Mouse (Mus musculus) ES-CJ7 (cell line): Measurements from ENCODE around the gene Thsd7a.

Experiments
- DNase-seq: peaks from one replicate; pipeline ENCODE4 v3.0.0; 2011; ENCODE audit warnings: low read depth, low spot score

The Thsd7a gene

DNA sequence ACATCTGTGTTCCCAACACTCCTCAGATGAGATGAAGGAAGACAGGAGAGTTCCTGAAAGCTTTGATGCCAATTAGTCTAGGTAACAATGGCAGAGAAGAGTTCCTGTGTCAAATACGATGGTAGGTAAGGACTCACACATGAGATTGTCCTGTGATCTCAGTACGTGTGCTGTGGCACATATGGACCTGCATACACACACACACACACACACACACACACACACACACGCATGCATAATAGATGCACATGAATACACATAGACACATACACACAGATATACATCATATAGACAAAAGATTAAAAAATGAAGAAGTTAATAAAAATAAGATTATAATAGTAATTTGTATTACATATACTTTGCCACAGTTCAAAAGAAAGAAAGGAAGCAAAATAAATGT, 56.0 kb downstream of the Thsd7a start:
- no peak for DNase-seq

DNA sequence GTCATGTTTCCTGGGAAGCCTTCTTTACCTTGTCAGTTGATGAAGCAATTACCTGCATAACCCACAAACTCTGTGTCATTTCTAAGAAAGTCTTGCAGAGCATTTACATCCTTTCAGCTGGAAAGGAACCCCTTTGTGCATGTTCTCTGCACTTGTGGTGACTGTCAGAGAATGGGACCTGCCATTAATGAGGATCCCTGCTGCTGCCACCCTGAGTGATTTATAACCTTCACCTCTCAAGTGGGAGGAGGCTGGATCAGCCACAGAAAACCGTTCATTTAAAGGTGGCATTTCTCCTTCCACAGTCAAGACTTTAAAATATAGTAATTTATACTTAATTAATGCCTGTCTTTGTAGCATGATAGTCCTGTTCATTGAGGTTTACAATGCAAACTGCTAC, 99.6 kb downstream of the Thsd7a start:
- DNase-seq, result no peak

DNA sequence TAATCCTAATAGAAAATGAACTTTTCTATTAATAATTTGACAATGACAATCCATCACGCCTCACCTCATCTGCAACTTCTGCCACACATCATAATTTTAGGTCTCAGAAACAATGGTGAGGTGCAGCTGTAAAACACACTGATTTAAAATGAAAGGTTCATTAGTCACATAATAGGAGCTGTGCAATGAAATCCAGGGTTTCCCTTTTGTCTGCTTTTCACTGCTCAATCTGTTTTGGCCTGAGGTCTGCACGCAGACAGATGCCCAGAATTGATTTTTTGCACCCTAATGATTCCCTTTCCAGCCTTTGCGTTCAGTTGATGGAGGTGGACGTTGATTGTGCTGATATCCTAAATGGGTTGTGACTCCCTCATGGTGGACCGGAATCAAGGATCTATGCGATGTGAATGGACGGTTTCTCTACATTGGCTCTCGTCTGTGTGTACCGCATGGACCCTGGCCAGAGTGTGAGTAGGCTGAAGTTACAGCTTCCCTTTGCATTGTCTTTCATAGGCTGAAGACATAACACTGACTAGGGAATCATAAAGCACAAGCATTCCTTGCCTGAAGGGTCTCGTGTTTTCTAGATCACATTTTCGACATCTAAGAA, 120.5 kb downstream of the Thsd7a start:
- DNase-seq, result no peak

DNA sequence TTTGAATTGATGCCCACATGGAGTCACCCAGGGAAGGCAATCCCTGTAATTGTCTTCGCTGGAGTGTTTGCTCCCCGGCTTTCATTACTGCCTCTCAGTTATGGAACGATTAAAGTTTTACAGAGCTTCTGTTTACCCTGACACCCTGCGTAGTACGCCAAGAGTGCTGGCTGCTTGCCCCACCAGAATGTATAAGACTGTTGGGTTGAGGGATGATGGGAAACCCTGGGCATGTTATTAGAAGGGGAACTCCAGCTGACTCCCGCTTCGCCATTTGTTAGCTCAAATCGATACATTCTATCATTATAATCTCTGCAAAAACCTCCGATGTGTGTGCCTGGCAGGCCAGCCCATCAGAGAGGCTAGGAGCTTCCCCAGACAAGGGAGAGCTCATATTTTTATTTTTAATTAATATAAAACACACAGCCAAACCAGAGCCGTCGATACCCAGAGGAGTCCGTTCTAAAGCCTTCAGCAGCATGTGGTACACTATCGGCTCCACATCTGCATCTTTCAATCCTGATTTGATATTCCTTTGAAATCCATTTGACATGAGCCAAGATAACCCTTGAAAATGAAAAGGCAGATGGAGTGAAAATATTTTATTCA, 142.5 kb downstream of the Thsd7a start:
- DNase-seq, result no peak

DNA sequence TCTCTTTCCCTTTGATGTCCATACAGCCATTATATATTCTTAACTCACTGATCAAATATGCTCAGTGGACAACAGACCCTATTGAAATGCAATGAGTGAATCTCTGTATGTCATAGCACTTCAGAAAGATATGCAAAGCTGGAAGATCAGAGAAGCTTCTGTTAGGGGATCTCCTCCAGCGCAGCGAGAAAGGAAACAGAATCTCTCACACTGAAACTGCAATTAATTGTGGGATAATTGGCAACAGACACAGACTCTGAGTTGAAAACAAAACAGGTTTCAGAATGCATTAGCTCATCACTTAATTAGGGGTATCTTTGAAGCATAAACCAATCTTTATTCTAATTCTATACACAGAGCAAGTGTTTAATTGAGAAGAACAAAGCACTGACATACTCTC, 146.3 kb downstream of the Thsd7a start:
- no peak for DNase-seq

DNA sequence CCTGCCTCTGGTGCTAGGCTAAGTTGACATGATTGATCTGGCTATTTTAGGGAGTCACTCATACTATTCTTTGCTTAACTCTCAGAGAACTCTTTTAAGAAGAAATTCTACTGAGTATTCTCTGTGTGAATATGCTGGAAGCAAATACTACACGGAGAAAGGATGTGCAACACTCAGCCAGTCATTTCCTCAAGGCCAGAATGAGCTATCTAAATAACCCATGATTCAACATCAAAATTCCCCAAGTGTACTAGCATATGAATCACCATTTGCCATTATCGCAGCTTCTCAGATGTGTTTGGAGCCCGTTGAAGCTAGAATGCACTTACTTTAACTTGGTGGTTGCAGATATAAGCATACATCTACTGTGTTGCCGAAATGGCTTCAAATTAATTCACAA, 147.0 kb downstream of the Thsd7a start:
- no peak for DNase-seq

DNA sequence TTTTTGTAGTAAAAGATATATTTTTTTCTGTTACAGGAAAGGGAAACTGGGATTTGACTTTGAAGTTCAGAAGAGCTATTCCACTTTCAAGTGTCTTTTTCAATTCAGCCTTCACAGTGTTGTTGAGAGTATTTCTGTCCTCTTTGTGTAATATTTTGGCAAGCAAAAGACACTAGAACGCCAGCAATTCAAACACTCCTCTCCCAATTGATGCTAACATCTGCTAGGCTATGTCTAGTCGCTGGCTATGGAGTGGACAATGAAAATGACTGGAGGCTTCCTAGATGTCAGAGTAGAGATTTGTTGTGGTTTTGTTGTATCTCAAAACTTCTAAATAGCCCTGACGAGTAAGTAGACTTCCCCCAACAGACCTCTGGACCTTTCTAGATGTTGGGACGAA, 164.8 kb downstream of the Thsd7a start:
- DNase-seq, result no peak

DNA sequence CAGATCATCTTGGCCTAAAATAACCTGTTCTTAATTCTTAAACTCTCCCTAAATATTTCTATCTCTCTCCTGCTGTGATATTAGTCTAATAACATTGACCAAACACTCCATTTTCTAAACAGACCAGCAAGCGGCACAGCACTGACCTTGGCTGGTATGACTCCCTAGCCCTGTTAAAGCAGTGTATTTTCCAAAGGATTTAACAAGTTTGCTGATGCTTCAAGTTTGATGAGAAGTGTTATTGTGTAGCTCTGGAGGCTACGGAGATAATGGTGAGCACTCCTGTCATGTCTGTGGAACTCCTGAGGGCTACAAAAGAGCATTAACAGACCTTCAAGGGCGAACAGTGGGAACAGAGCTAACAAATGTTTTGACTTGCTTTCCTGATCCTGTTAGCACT, 168.1 kb downstream of the Thsd7a start:
- no peak for DNase-seq

DNA sequence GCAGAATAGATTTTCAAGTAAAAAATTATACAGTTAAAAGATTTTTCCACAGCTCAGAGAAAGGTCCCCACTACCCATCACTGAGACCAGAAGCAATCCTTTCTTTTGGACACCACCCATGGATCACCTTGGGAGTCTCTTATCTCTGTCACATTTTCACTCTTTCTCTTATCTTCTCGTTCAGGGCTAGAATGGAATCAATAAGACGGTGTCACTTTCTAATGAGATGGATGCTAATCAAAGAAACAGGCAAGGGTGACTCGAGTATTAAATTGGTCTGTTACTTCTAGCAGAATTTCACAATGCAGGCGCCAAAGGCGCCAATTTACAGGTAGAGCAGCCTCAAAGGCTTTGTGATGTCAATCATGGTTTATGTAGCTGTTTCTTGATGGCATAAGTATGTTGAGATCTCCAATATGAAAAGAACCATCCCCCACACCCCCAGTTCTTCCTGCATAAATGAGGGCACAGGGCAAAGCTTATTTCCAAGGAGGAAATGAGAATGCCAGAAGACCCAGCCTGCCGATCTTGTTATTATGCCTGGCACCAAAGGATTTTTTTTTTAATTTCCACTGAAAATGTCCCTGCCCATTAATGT, 173.5 kb downstream of the Thsd7a start:
- no peak for DNase-seq

DNA sequence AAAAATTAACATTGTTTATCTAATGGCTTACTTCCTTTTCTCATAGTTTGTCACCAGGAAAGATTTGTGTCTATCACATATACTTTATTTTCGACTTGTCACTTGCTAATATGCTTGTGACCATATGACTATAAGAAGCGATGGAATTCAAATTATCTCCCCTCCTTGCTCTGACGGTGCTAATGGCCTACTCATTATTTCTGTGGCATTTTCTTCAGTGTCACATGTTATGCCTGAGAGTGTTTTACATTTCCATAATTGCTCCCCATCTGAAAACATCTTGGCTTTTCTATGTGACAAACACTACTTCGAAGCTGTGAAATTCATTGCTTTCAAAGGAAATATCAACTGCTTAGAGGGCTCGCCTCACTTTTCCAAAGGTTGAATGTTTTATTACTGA, 177.0 kb downstream of the Thsd7a start:
- DNase-seq, result no peak

DNA sequence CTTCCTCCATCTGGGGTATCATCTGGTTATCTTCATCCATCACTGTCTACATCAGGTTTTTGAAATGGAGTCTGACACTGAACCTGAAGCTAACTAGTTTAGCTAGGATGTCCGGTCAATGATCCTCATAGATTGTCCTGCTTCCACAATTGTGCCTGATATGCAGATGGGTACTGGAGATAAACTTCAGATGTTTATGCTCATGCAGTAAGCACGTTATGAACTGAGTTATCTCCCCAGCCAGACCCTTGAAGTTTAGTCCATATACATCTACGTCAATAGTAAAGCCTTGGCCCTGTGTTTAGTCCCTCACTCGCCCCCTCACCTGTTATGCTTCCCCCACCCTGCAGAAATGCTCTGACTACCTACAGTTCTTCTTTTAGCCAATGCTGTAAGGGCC, 184.1 kb downstream of the Thsd7a start:
- no peak for DNase-seq

DNA sequence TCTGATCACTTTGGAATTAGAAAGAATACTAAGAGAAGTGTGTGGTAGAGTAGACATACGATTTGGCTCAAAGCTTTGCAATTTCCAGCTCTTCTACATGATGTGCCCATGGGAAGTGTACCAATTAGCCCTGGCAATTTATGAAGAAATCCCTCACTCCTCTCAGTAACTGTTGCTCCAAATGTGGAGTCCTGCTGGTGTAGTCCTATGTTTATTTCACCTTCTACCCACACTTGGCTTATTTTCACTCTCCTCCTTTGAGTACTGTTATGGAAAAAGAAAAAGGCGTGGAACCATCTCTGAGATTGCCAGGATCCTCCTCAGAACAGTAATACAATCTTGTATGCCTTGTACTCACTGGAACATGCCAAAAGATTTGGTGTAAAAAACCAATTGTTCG, 186.9 kb downstream of the Thsd7a start:
- no peak for DNase-seq

DNA sequence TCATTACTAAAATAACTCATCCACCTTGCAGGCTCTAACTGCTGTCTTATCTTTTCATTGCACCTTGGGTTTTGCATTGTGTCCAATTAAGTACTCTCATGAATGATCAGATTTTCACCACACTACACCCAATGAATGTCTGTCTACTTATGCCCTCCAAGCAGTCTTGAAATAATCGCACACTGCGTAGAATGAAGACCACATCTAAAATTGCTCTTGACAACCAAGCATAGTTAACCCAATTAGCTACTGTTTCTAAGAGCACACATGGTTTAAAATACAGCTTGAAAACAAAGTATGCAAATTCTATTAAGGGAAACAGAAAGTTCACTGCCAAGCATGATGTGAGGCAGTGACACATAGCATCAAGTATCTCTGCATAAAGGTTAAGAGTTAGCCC, 188.7 kb downstream of the Thsd7a start:
- DNase-seq, result no peak

DNA sequence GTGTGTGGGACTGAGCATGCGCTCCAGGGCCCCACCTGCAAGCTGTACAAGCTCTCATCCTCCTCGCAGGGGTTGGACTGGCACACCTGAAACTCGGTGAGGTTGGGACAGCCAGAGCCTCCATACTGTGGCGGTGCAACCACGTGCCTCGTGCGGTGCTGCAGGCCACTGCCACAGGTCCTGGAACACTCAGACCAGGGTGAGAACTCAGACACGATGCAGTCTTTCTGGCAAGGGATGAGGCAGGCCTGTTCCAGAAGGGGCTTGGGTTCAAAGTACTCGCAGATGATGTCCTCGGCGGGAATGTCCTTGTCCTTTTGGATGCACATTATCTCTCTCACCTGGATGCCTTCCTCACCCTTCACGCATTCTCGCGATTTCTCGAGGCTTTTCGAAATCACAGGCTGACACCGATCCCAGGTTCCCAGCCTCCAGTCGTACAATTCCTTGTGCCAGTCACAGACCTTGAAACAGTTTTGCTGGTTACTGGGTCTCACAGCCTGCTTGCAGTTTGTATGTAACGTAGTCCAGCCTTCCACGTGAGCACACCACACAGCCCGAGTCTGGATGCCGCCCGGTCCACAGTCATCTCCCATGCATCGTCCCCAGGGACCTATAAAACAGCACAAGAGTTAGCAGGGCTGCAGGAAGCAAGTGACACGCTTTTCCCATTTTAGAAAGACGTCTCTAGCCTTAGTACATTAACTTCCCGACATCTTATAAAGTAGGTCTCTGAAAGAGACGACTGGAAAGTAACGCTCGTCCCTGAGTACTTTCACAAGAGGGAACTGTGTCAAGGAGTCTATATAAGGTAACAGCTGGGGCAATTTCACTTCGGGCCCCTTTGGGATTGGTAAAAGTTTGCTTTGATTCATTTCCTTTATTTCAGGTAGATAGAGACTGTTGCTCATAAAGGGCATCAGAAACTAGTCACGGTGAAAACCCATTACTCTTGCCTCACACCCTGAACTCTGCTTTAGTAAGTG, 193.8 kb downstream of the Thsd7a start:
- DNase-seq, result peak; percentile 8

DNA sequence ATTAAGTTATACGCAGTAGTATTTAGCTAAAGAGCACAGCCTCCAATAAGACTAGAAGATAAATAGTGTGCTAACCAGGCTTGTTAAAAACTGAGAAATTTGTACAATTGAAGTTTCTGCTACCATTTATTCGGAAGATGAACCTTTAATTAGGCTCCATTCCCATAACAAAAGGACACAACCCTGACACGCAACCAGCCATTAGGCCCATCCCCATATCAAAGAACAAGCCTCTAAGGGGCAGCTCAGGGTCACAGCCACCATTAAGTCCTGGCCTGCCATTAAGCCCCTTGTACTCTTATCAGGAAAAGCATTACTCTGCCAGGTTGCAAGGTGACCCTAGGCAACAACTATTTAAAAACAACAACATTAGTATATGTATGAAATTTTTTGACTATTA, 198.0 kb downstream of the Thsd7a start:
- DNase-seq, result peak; percentile 78

DNA sequence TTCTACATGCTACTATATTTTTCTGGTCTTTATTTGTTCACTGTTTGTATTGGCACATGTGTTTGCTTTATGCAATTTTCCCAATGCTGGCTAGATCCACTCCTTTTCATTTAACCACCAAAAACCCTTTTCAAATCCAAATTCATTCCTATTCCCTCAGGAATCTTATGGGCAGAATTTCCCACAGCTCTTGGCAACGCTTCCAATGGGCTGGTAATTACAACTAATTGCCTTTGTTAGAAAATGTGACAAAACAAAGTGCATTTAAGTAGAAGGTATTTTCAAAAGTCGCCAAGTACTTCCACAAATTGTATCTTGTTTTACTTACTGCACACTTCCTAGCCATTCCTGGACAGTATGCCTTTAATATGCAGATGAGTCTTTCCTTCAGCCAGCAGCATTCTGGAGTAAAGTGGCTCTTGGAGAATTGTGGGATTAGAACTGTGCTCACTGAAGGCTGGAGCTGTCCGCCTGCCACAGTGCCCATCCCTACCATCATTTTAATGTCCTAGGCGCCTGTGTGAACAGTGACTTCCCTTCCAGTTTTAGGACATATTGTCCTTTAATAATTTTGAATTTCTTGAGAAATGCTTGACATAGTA, 199.1 kb downstream of the Thsd7a start:
- DNase-seq, result peak; percentile 57

DNA sequence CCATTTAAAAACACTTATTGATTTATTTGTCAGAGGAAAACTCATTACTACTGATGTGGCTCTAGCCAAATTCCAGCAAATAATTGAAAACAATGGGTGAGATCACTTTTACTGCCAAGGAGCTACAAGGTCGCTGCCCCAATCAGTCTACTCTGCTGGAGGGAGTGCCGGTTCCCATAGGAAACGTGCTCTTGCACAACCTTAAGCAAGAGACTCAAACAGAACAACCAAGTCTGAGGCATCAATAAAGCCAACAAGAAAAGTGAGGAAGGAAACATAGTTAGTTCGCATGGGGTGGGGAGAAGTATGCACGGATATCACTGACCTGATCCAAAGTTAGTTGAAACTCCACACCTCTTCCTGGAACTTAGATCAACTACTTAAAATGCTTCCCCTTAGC, 205.1 kb downstream of the Thsd7a start:
- peak; percentile 7 for DNase-seq

DNA sequence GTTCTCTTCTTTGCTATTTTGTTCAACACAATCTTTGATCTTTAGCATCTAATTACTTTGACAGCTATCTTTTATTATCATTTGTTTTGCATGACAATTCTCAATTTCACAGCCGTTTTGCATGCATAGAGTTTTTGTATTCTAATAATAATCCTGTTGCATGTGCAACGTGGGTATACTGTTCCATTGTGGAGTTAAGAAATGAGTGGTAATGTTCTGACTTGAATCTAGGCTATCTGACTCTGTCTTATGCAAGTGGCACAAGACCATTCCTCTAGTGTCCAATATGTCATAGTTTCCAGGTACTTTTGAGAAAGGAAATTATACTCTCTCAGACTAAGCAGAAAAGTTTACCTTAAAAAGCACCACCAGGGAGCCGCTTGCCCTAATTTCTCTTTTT, 206.7 kb downstream of the Thsd7a start:
- DNase-seq, result no peak

DNA sequence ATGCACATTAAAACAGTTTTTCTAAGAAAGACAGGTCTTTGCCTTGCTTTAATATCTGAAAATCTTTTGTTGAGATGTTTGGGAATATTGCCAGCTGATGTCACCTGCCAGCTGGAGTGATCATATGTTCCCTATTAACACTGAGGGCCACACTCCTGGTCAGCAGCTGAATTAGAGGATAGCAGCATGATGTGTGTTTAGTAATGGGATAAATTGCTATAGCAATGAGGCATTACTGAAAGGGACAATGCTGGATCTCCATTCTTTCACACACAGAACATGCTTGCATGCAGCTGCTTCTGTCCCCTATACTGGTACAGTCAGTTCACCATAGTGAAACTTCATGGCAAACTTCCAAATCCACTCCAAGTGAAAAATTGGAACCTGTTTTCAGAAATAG, 230.1 kb downstream of the Thsd7a start:
- DNase-seq, result no peak

DNA sequence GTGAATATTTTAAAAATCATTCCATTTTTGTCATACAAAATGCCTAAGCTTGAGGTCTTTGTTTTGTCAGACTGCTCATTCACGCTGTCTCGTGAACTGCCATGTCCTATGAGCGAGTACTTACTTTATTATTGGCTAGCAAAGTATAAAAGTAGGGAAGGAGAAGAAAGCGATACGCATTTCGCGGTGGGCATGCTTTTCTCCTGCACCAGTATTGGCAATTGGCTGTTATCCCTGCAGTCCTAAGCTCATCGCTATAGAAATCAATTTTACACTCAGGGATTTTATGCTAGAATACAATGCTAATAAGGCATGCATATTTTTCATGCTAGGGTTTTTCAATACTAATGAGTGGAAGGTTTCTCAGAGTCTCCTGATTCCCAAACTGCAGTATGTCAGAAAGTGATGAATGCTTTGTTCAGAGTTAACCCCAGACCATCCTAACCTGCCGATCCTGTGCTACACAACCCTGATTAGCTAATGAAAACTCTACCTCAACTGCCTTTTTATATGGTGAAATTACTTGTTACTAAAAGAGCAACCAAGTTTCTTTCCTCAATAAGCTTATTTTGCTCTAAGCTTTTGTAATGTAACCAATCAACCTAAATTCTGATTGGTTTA, 230.8 kb downstream of the Thsd7a start:
- DNase-seq, result no peak

DNA sequence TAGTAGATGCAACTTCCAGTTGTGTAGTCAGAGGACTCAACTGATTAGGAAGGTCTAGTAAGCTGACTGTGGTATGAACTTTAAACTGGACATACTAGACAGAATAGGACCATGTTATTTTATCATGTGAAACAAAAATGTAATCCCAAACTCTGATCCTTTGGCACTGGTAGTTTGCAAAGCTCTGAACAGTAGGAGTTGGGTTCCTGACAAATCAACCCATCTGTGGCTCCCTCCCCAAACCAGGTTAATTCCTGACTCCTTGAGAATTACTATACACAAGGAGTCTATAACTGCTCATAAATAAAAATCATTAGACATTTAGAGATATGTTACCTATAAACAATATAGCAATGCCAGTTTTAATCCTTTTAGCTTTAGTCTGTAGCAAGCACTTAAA, 231.5 kb downstream of the Thsd7a start:
- DNase-seq, result no peak

DNA sequence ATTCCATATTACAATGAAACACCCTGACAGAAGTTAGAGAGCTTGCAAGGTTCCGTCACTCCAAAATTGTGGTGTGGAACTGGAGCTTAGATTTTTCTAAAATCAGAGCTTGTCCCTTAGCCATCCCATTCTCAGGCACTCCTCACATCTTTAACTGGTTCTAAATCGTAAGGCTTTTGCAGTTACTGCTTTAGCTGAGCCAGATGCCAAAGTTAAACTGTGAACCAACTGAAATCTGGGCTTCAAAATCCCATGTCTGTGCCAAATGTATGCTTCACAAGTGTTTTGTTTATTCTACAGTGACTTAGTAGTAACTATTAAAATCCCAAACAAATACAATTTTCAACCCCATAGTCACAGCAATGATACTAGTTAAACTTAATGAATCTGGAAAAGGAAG, 242.3 kb downstream of the Thsd7a start:
- no peak for DNase-seq
